Mouse (Mus musculus) E14TG2a.4 (cell line): ENCODE measurements around the gene Onecut3.

ENCODE experiments used
- CTCF ChIP-seq: conservative IDR thresholded peaks from 2 replicates; pipeline ENCODE4 v1.5.1; 2014; ENCODE audit warnings: low read length
- POU5F1 ChIP-seq: IDR thresholded peaks from 2 replicates; pipeline ENCODE4 v1.6.1; 2014; ENCODE audit warnings: low read length, borderline replicate concordance

- TF ChIP-seq CTCF (no peak), POU5F1 (no peak)
Measured at GRCm38 (mm10) chr10:80503599-80504220, 9.1 kb downstream of the Onecut3 start.
